Mouse (Mus musculus): ENCODE results near the gene Dennd2d.

- TF ChIP-seq GATA1 (IDR thresholded peaks at IDR 0.05; ENCODE audit: borderline replicate concordance, low read length): no peak
- no peak for TF ChIP-seq FLI1 (IDR thresholded peaks at IDR 0.05; ENCODE audit: low read length)
Observed at GRCm38 (mm10) chr3:106485810-106486209, 3.6 kb downstream of the Dennd2d start.
